Mouse (Mus musculus): ENCODE data around the gene Anks1b. TPM values are rescaled to one million over a fixed set of nuclear protein-coding genes. Genes with fewer than 3 reads are reported as not detected.

Anks1b gene
- total and polyA plus RNA-seq, 3 experiments, result 0.11 TPM; not detected in 2

GRCm38 (mm10) chr10:90273311-90273710 is 400.0 kb downstream of the Anks1b start:
- TF ChIP-seq TAL1 (conservative IDR thresholded peaks at IDR 0.05; ENCODE audit: low read depth, low read length), result no peak
- TF ChIP-seq GATA2 (IDR thresholded peaks at IDR 0.05; ENCODE audit: borderline replicate concordance, low read depth, low read length), result no peak
- TF ChIP-seq GATA1 (IDR thresholded peaks at IDR 0.05; ENCODE audit: borderline replicate concordance, low read length), result no peak
- no peak for TF ChIP-seq CTCF (IDR thresholded peaks at IDR 0.05; ENCODE audit: low read depth, low read length)
- TF ChIP-seq POLR2AphosphoS5 (IDR thresholded peaks at IDR 0.05; ENCODE audit: insufficient replicate concordance, low read depth, low read length), result no peak
- ATAC-seq (ENCODE audit: extremely low read depth, insufficient number of reproducible peaks, low FRiP score, poor library complexity, severe bottlenecking), result no peak
- H3K9me3 ChIP-seq (replicated peaks), result peaks cover 4% of the 10 kb centered on the region; the same call in 1 of the 2 replicates

GRCm38 (mm10) chr10:90286589-90286988 is 413.3 kb downstream of the Anks1b start:
- ATAC-seq (ENCODE audit: extremely low read depth, insufficient number of reproducible peaks, low FRiP score, poor library complexity, severe bottlenecking), result no peak
- no peak for TF ChIP-seq POLR2AphosphoS5 (IDR thresholded peaks at IDR 0.05; ENCODE audit: insufficient replicate concordance, low read depth, low read length)
- no peak for TF ChIP-seq TAL1 (conservative IDR thresholded peaks at IDR 0.05; ENCODE audit: low read depth, low read length)
- TF ChIP-seq CTCF (IDR thresholded peaks at IDR 0.05; ENCODE audit: low read depth, low read length), result no peak
- no peak for TF ChIP-seq GATA2 (IDR thresholded peaks at IDR 0.05; ENCODE audit: borderline replicate concordance, low read depth, low read length)
- TF ChIP-seq GATA1 (IDR thresholded peaks at IDR 0.05; ENCODE audit: borderline replicate concordance, low read length), result no peak
- DNase-seq (ENCODE audit: low spot score), result no peak
- H3K4me3 ChIP-seq (ENCODE audit: low read depth, low read length), result no peak overlapping the region
- H3K4me1 ChIP-seq (ENCODE audit: insufficient read depth, low read depth, low read length), result no peaks in the 10 kb centered on the region
- no peaks in the 10 kb centered on the region for H3K36me3 ChIP-seq (replicated peaks)
- no peaks in the 10 kb centered on the region for H3K27me3 ChIP-seq (ENCODE audit: insufficient read depth, low read length)
- 0 out of 2 replicates have a peak, but pooled peaks cover 3% of the 10 kb centered on the region for H3K9me3 ChIP-seq (replicated peaks)

More at GRCm38 (mm10) chr10:90273311-90273710, 400.0 kb downstream of the Anks1b start:
- Histone ChIP-seq H3K4me3 (ENCODE audit: low read depth, low read length) (no peak overlapping the region), H3K4me1 (ENCODE audit: insufficient read depth, low read depth, low read length) (no peaks in the 10 kb centered on the region), H3K27me3 (ENCODE audit: insufficient read depth, low read length) (no peaks in the 10 kb centered on the region), H3K36me3 (replicated peaks) (no peaks in the 10 kb centered on the region)
- DNase-seq (ENCODE audit: low spot score), result no peak

- Histone ChIP-seq H3K27me3 (ENCODE audit: insufficient read depth, low read length) (no peaks in the 10 kb centered on the region), H3K4me1 (ENCODE audit: insufficient read depth, low read depth, low read length) (no peaks in the 10 kb centered on the region), H3K9me3 (replicated peaks) (peaks cover 7% of the 10 kb centered on the region; the same call in 1 of the 2 replicates), H3K36me3 (replicated peaks) (no peaks in the 10 kb centered on the region), H3K4me3 (ENCODE audit: low read depth, low read length) (no peak overlapping the region)
- DNase-seq (ENCODE audit: low spot score), result no peak
- ATAC-seq (ENCODE audit: extremely low read depth, insufficient number of reproducible peaks, low FRiP score, poor library complexity, severe bottlenecking), result no peak
- TF ChIP-seq CTCF (IDR thresholded peaks at IDR 0.05; ENCODE audit: low read depth, low read length), result no peak
- TF ChIP-seq GATA1 (IDR thresholded peaks at IDR 0.05; ENCODE audit: borderline replicate concordance, low read length), result no peak
- TF ChIP-seq TAL1 (conservative IDR thresholded peaks at IDR 0.05; ENCODE audit: low read depth, low read length), result no peak
- no peak for TF ChIP-seq GATA2 (IDR thresholded peaks at IDR 0.05; ENCODE audit: borderline replicate concordance, low read depth, low read length)
- no peak for TF ChIP-seq POLR2AphosphoS5 (IDR thresholded peaks at IDR 0.05; ENCODE audit: insufficient replicate concordance, low read depth, low read length)
Observed at GRCm38 (mm10) chr10:90303249-90303648, 429.9 kb downstream of the Anks1b start.

GRCm38 (mm10) chr10:90306156-90306555 is 432.8 kb downstream of the Anks1b start:
- no peaks in the 10 kb centered on the region for H3K27me3 ChIP-seq (ENCODE audit: insufficient read depth, low read length)
- H3K4me1 ChIP-seq (ENCODE audit: insufficient read depth, low read depth, low read length), result no peaks in the 10 kb centered on the region
- H3K4me3 ChIP-seq (ENCODE audit: low read depth, low read length), result no peak overlapping the region
- TF ChIP-seq TAL1 (conservative IDR thresholded peaks at IDR 0.05; ENCODE audit: low read depth, low read length) (no peak), CTCF (IDR thresholded peaks at IDR 0.05; ENCODE audit: low read depth, low read length) (no peak), GATA2 (IDR thresholded peaks at IDR 0.05; ENCODE audit: borderline replicate concordance, low read depth, low read length) (no peak), POLR2AphosphoS5 (IDR thresholded peaks at IDR 0.05; ENCODE audit: insufficient replicate concordance, low read depth, low read length) (no peak), GATA1 (IDR thresholded peaks at IDR 0.05; ENCODE audit: borderline replicate concordance, low read length) (no peak)
- H3K9me3 ChIP-seq (replicated peaks), result peaks cover 7% of the 10 kb centered on the region; the same call in 1 of the 2 replicates
- ATAC-seq (ENCODE audit: extremely low read depth, insufficient number of reproducible peaks, low FRiP score, poor library complexity, severe bottlenecking) (no peak), DNase-seq (ENCODE audit: low spot score) (no peak)
- no peaks in the 10 kb centered on the region for H3K36me3 ChIP-seq (replicated peaks)

- Histone ChIP-seq H3K9me3 (replicated peaks) (peaks cover 7% of the 10 kb centered on the region; the same call in 1 of the 2 replicates), H3K36me3 (replicated peaks) (no peaks in the 10 kb centered on the region), H3K27me3 (ENCODE audit: insufficient read depth, low read length) (no peaks in the 10 kb centered on the region), H3K4me1 (ENCODE audit: insufficient read depth, low read depth, low read length) (no peaks in the 10 kb centered on the region), H3K4me3 (ENCODE audit: low read depth, low read length) (no peak overlapping the region)
- TF ChIP-seq GATA2 (IDR thresholded peaks at IDR 0.05; ENCODE audit: borderline replicate concordance, low read depth, low read length), result no peak
- TF ChIP-seq GATA1 (IDR thresholded peaks at IDR 0.05; ENCODE audit: borderline replicate concordance, low read length), result no peak
- no peak for TF ChIP-seq CTCF (IDR thresholded peaks at IDR 0.05; ENCODE audit: low read depth, low read length)
- TF ChIP-seq TAL1 (conservative IDR thresholded peaks at IDR 0.05; ENCODE audit: low read depth, low read length), result no peak
- TF ChIP-seq POLR2AphosphoS5 (IDR thresholded peaks at IDR 0.05; ENCODE audit: insufficient replicate concordance, low read depth, low read length), result no peak
- ATAC-seq (ENCODE audit: extremely low read depth, insufficient number of reproducible peaks, low FRiP score, poor library complexity, severe bottlenecking) (no peak), DNase-seq (ENCODE audit: low spot score) (no peak)
Observed at GRCm38 (mm10) chr10:90307931-90308555, 434.7 kb downstream of the Anks1b start.

GRCm38 (mm10) chr10:90329781-90330180 is 456.5 kb downstream of the Anks1b start:
- no peaks in the 10 kb centered on the region for H3K36me3 ChIP-seq (replicated peaks)
- peaks cover 11% of the 10 kb centered on the region for H3K9me3 ChIP-seq (replicated peaks)
- H3K4me1 ChIP-seq (ENCODE audit: insufficient read depth, low read depth, low read length), result no peaks in the 10 kb centered on the region
- no peaks in the 10 kb centered on the region for H3K27me3 ChIP-seq (ENCODE audit: insufficient read depth, low read length)
- TF ChIP-seq TAL1 (conservative IDR thresholded peaks at IDR 0.05; ENCODE audit: low read depth, low read length) (no peak), GATA1 (IDR thresholded peaks at IDR 0.05; ENCODE audit: borderline replicate concordance, low read length) (no peak), CTCF (IDR thresholded peaks at IDR 0.05; ENCODE audit: low read depth, low read length) (no peak), GATA2 (IDR thresholded peaks at IDR 0.05; ENCODE audit: borderline replicate concordance, low read depth, low read length) (no peak), POLR2AphosphoS5 (IDR thresholded peaks at IDR 0.05; ENCODE audit: insufficient replicate concordance, low read depth, low read length) (no peak)
- DNase-seq (ENCODE audit: low spot score), result no peak
- no peak overlapping the region for H3K4me3 ChIP-seq (ENCODE audit: low read depth, low read length)
- no peak for ATAC-seq (ENCODE audit: extremely low read depth, insufficient number of reproducible peaks, low FRiP score, poor library complexity, severe bottlenecking)

Measured in G1E (cell line).